Mouse (Mus musculus) layer of hippocampus, postnatal 10 days (tissue): Measurements from ENCODE around the gene Zfp689. TPM values are rescaled to one million over a fixed set of nuclear protein-coding genes. Genes with fewer than 3 reads are reported as not detected.
"Not testable (repeated sequence)": the region's sequence is repeated elsewhere in the genome, so short reads cannot be mapped to it uniquely, and the experiment has no call there.

Experiments used
- DNase-seq, 2 experiments: peaks; one replicate each; pipeline ENCODE4 v3.0.0; 2021; ENCODE audit warnings: low spot score in 2 of 2
- microRNA-seq, 2 experiments: library from miRNA; unstranded; fragments of <30 nt; microRNA quantifications; one replicate each; pipeline ENCODE4 v1.2.0; 2021
- total RNA-seq, 2 experiments: library from RNA; stranded (reverse); gene quantifications; 2 replicates each; pipeline ENCODE4 v1.2.3; 2021

The Zfp689 gene
- total RNA-seq, 2 experiments from 2014 or later, result 7.5 to 7.7 TPM

GRCm38 (mm10) chr7:127406002-127406987 lies 42.7 kb downstream of the Zfp689 start, which contains the start of gene Zfp764:
TSS of gene Zfp764 (minus strand) at chr7:127406822.
- DNase-seq, result peak; percentile 87 to 90

GRCm38 (mm10) chr7:127404101-127404500 lies 44.9 kb downstream of the Zfp689 start:
- DNase-seq, result not testable (repeated sequence)

- DNase-seq, result no peak
These were observed 46.0 kb downstream of the Zfp689 start for GRCm38 (mm10) chr7:127402980-127403379.

GRCm38 (mm10) chr7:127400355-127400754 lies 48.6 kb downstream of the Zfp689 start:
- DNase-seq, result no peak

- no peak for DNase-seq
These were observed 55.0 kb downstream of the Zfp689 start for GRCm38 (mm10) chr7:127393944-127394333.

GRCm38 (mm10) chr7:127393157-127393943 lies 55.6 kb downstream of the Zfp689 start, which contains the start of gene E430018J23Rik:
TSS of gene E430018J23Rik (minus strand) at chr7:127393629.
- peak; percentile 96 for DNase-seq

- DNase-seq, result no peak
These were observed 56.6 kb downstream of the Zfp689 start for GRCm38 (mm10) chr7:127392251-127392824.

Small RNA genes lying within 50 kb of the gene (microRNA-seq; reads per million reads assigned to microRNA genes)
- gene Gm47278 (0 reads per million in 2 experiments), gene Mir7060 (0 reads per million in 2 experiments)

Other genes starting within 250 kb of the Zfp689 start
- 10 to 100 TPM; 84.6 to 95.4 TPM for gene Tbc1d10b, start 240.7 kb downstream of the Zfp689 start, total RNA-seq
- gene Mylpf, start 240.3 kb downstream of the Zfp689 start, total RNA-seq, result 1 to 10 TPM; 1.3 to 3.3 TPM
- 10 to 100 TPM; 19.3 to 19.6 TPM for gene Zfp553, start 216.1 kb downstream of the Zfp689 start, total RNA-seq
- 1 to 10 TPM; 5.5 to 5.9 TPM for gene Sept1, start 216.0 kb downstream of the Zfp689 start, total RNA-seq
- gene Zfp771, start 204.9 kb downstream of the Zfp689 start, total RNA-seq, result 10 to 100 TPM; 56.7 to 67.0 TPM
- gene Dctpp1, start 188.4 kb downstream of the Zfp689 start, total RNA-seq, result 10 to 100 TPM; 36.0 to 37.1 TPM
- 10 to 100 TPM; 45.7 to 49.4 TPM for gene Sephs2, start 175.1 kb downstream of the Zfp689 start, total RNA-seq
- under 1 TPM; 0.51 to 0.89 TPM for gene Itgal, start 152.9 kb downstream of the Zfp689 start, total RNA-seq
- 10 to 100 TPM; 11.9 to 13.5 TPM for gene Zfp768, start 103.6 kb downstream of the Zfp689 start, total RNA-seq
- gene Zfp747, start 73.1 kb downstream of the Zfp689 start, total RNA-seq, result 1 to 10 TPM; 7.3 to 7.5 TPM
- gene 9130019O22Rik, start 62.0 kb downstream of the Zfp689 start, total RNA-seq, result 1 to 10 TPM; 3.3 TPM
- gene E430018J23Rik, start 55.5 kb downstream of the Zfp689 start, total RNA-seq, result 1 to 10 TPM; 5.4 to 6.4 TPM
- 1 to 10 TPM; 4.1 to 4.4 TPM for gene Zfp764, start 42.3 kb downstream of the Zfp689 start, total RNA-seq
- 10 to 100 TPM; 10.0 to 11.7 TPM for gene Zfp688, start 27.1 kb downstream of the Zfp689 start, total RNA-seq
- gene Prr14, start 10.5 kb upstream of the Zfp689 start, total RNA-seq, result 10 to 100 TPM; 31.6 to 34.8 TPM
- gene Fbrs, start 30.0 kb upstream of the Zfp689 start, total RNA-seq, result 10 to 100 TPM; 60.0 to 63.1 TPM
- 100 to 1,000 TPM; 109 to 111 TPM for gene Srcap, start 62.8 kb upstream of the Zfp689 start, total RNA-seq
- 10 to 100 TPM; 11.2 to 19.2 TPM for gene Gm42715, start 70.4 kb upstream of the Zfp689 start, total RNA-seq
- gene Tmem265, start 112.2 kb upstream of the Zfp689 start, total RNA-seq, result 1 to 10 TPM in 1 of 2 experiments, under 1 TPM in 1; 0.80 to 2.4 TPM
- gene Phkg2, start 124.2 kb upstream of the Zfp689 start, total RNA-seq, result 10 to 100 TPM; 69.4 to 76.3 TPM
- 10 to 100 TPM; 10.5 to 11.2 TPM for gene Ccdc189, start 139.4 kb upstream of the Zfp689 start, total RNA-seq
- gene Rnf40, start 139.6 kb upstream of the Zfp689 start, total RNA-seq, result 10 to 100 TPM; 70.6 to 71.3 TPM
- 10 to 100 TPM; 25.1 to 31.8 TPM for gene Zfp629, start 166.6 kb upstream of the Zfp689 start, total RNA-seq